Mouse (Mus musculus) neural tube, embryonic 15.5 days (tissue): Measurements from ENCODE around the gene Eri2. TPM values are rescaled to one million over a fixed set of nuclear protein-coding genes. Genes with fewer than 3 reads are reported as not detected.

Experiments used
- ATAC-seq: fragments of 200-750 bp; cut with Nextera tagmentation; 2 replicates; pipeline ENCODE4 v1.8.0; 2017; ENCODE audit warnings: mild to moderate bottlenecking, moderate TSS enrichment, moderate library complexity; ENCODE audit not compliant: low FRiP score
- H3K27ac ChIP-seq: fragments of 300-500 bp; sonication (generic); replicated peaks from 2 replicates; pipeline ENCODE4 v1.5.1; 2015; ENCODE audit warnings: mild to moderate bottlenecking, inconsistent platforms
- H3K27me3 ChIP-seq: fragments of 300-500 bp; sonication (generic); replicated peaks from 2 replicates; pipeline ENCODE4 v1.6.1; 2015; ENCODE audit warnings: inconsistent platforms
- H3K36me3 ChIP-seq: fragments of 300-500 bp; sonication (generic); 2 replicates; pipeline ENCODE4 v1.6.1; 2015; ENCODE audit warnings: inconsistent platforms
- H3K4me1 ChIP-seq: fragments of 300-500 bp; sonication (generic); 2 replicates; pipeline ENCODE4 v1.6.1; 2015; ENCODE audit warnings: inconsistent platforms
- H3K4me2 ChIP-seq: fragments of 300-500 bp; sonication (generic); 2 replicates; pipeline ENCODE4 v1.6.1; 2015; ENCODE audit warnings: inconsistent platforms, mild to moderate bottlenecking, moderate library complexity
- H3K4me3 ChIP-seq: fragments of 300-500 bp; sonication (generic); replicated peaks from 2 replicates; pipeline ENCODE4 v1.5.1; 2015; ENCODE audit warnings: mild to moderate bottlenecking, inconsistent platforms
- H3K9ac ChIP-seq: fragments of 300-500 bp; sonication (generic); replicated peaks from 2 replicates; pipeline ENCODE4 v1.6.1; 2015; ENCODE audit warnings: mild to moderate bottlenecking, inconsistent platforms
- H3K9me3 ChIP-seq: fragments of 300-500 bp; sonication (generic); replicated peaks from 2 replicates; pipeline ENCODE4 v1.6.1; 2016; ENCODE audit warnings: inconsistent platforms
- WGBS: fragments of 180-500 bp; shearing (Covaris S2); methylation state at CpG from one replicate; pipeline ENCODE4 v1.1.7; 2015; ENCODE audit warnings: mixed read lengths; 5-methylcytosine and 5-hydroxymethylcytosine counted together
- polyA plus RNA-seq: library from polyadenylated mRNA; unstranded; fragments of >200 nt; fragmentation: Nextera tagmentation; extraction: Ambion mirVana; gene quantifications from 2 replicates; pipeline ENCODE4 v1.2.1, GENCODE M21; 2015

Gene Eri2
- polyA plus RNA-seq, 1 experiment from 2014 or later = 15.3 TPM

- H3K36me3 ChIP-seq = peaks cover 55% of the 10 kb centered on the region
- no peaks in the 10 kb centered on the region for H3K4me1 ChIP-seq
- no peak overlapping the region for H3K4me3 ChIP-seq
- 98% methylated on average over 5 of the region's 5 CpGs for WGBS
- no peak for ATAC-seq
- no peak overlapping the region for H3K9ac ChIP-seq
- H3K4me2 ChIP-seq = no peak overlapping the region
- H3K27ac ChIP-seq = no peak overlapping the region
- no peaks in the 10 kb centered on the region for H3K9me3 ChIP-seq
- no peaks in the 10 kb centered on the region for H3K27me3 ChIP-seq
Measured at GRCm38 (mm10) chr7:119784908-119785307, 8.9 kb downstream of the Eri2 start.

GRCm38 (mm10) chr7:119783453-119783852 lies 10.4 kb downstream of the Eri2 start:
- peaks cover 42% of the 10 kb centered on the region for H3K36me3 ChIP-seq
- no peak for ATAC-seq
- H3K27ac ChIP-seq = no peak overlapping the region
- 100% methylated on average over 2 of the region's 2 CpGs for WGBS
- no peaks in the 10 kb centered on the region for H3K27me3 ChIP-seq
- H3K4me2 ChIP-seq = no peak overlapping the region
- no peak overlapping the region for H3K9ac ChIP-seq
- H3K4me1 ChIP-seq = no peaks in the 10 kb centered on the region
- H3K9me3 ChIP-seq = no peaks in the 10 kb centered on the region
- H3K4me3 ChIP-seq = no peak overlapping the region

DNA sequence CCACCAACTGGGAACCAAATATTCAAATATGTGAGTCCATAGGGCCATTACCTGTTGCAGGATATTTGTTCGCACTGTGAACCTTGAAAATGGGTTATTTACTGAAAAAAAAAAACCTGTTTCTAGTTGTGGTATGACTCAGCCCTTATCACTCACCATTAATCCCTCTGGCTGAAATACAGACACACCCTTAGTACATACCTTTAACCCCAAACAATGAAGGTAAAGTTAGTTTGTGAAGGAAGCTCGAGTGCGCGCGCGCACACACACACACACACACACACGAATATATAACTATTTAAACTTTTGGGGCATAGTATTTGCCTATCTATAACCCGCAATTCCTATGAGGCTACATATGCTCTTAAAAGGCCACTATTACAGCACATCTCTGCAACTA lies 24.0 kb downstream of the Eri2 start:
- H3K9ac ChIP-seq = no peak overlapping the region
- H3K4me1 ChIP-seq = no peaks in the 10 kb centered on the region
- no peak overlapping the region for H3K27ac ChIP-seq
- H3K4me3 ChIP-seq = no peak overlapping the region
- H3K27me3 ChIP-seq = no peaks in the 10 kb centered on the region
- 93% methylated on average over 8 of the region's 8 CpGs for WGBS
- no peak overlapping the region for H3K4me2 ChIP-seq
- H3K36me3 ChIP-seq = no peaks in the 10 kb centered on the region
- ATAC-seq = no peak
- no peaks in the 10 kb centered on the region for H3K9me3 ChIP-seq

GRCm38 (mm10) chr7:119766996-119767395 lies 26.9 kb downstream of the Eri2 start:
- Histone ChIP-seq H3K4me1 (no peaks in the 10 kb centered on the region), H3K36me3 (no peaks in the 10 kb centered on the region), H3K4me3 (no peak overlapping the region), H3K27me3 (no peaks in the 10 kb centered on the region), H3K27ac (no peak overlapping the region), H3K4me2 (no peak overlapping the region), H3K9me3 (no peaks in the 10 kb centered on the region), H3K9ac (no peak overlapping the region)
- 88% methylated on average over 6 of the region's 6 CpGs for WGBS
- ATAC-seq = no peak

DNA sequence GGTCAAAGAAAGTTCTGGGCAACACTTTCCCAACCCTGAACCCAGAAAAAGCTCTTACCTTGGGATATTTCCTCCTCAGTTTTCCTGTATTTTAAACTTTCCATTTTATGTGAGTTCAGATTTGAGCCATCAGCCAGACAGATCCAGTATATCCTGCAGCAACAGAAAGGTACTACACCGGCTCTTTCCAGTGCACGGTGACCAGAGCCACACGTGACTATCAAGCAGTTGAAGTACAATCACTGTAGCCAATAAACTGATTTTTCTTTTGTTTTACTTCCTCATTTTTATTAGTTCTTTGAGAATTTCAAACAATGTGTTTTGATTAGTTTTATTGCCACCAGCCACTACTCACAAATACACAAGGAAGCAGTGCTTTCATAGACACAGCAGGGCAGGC lies 29.5 kb downstream of the Eri2 start:
- 61% methylated on average over 3 of the region's 3 CpGs for WGBS
- no peaks in the 10 kb centered on the region for H3K9me3 ChIP-seq
- H3K4me1 ChIP-seq = no peaks in the 10 kb centered on the region
- no peaks in the 10 kb centered on the region for H3K36me3 ChIP-seq
- no peak overlapping the region for H3K4me3 ChIP-seq
- ATAC-seq = no peak
- no peak overlapping the region for H3K9ac ChIP-seq
- no peak overlapping the region for H3K4me2 ChIP-seq
- no peaks in the 10 kb centered on the region for H3K27me3 ChIP-seq
- H3K27ac ChIP-seq = no peak overlapping the region

DNA sequence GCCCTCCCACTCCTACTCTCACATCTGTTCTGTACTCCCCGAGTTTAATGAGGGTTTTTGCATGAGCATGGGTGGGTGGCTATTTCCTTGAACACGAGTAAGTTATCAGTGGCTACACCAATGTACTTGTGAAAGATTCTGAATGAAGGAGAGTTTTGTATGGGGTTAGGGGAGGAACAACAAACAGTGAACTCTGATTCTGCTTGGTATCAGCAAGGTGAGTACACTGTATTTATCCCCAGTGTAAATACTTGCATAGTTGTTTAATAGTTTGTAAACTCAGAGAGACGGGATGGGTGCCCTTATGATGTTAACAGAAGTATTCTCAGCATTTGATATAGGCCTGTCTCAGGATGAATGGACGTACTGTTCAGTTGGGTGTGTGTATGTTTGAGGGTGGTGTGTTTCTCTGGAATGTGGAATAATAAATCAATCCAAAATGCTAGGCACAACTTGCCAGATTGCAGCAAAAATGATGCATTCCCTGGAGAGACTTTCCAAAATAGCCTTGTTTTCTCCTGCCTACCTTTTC lies 31.6 kb downstream of the Eri2 start:
- H3K27ac ChIP-seq = no peak overlapping the region
- no peaks in the 10 kb centered on the region for H3K27me3 ChIP-seq
- no peak overlapping the region for H3K4me3 ChIP-seq
- no peaks in the 10 kb centered on the region for H3K36me3 ChIP-seq
- H3K9me3 ChIP-seq = no peaks in the 10 kb centered on the region
- no peak for ATAC-seq
- no peaks in the 10 kb centered on the region for H3K4me1 ChIP-seq
- no peak overlapping the region for H3K9ac ChIP-seq
- WGBS = 77% methylated on average over 4 of the region's 4 CpGs
- no peak overlapping the region for H3K4me2 ChIP-seq

- WGBS = 79% methylated on average over 11 of the region's 11 CpGs
- no peaks in the 10 kb centered on the region for H3K36me3 ChIP-seq
Measured at GRCm38 (mm10) chr7:119760527-119760951, 33.3 kb downstream of the Eri2 start, which contains the start of gene Acsm3. TSS of gene Acsm3 (plus strand) at chr7:119760923.

DNA sequence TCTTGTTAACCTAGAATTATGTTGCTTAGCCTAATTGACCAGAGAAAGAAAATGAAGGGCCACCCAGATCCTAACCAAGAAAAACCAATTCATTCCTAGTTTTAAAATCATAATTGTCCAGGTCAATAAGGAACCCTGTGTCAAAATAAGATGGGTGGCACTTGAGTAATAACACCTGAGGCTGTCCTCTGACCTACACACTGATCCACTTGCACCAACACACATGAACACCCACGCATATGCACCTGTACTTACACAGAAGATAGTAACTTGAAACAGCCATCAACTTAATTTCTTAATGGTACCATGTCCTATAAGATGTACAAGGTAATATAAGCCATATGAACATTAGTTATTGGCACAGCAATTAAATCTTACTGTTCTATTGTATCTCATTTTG lies 40.2 kb downstream of the Eri2 start:
- WGBS = 89% methylated on average over 1 of the region's 1 CpGs

More at GRCm38 (mm10) chr7:119760527-119760951, 33.3 kb downstream of the Eri2 start, which contains the start of gene Acsm3:
- H3K9me3 ChIP-seq = no peaks in the 10 kb centered on the region
- H3K4me1 ChIP-seq = no peaks in the 10 kb centered on the region
- no peak within 1 kb of the TSS for H3K27ac ChIP-seq
- no peak within 1 kb of the TSS for H3K4me2 ChIP-seq
- H3K4me3 ChIP-seq = no peak within 1 kb of the TSS
- H3K27me3 ChIP-seq = no peaks in the 10 kb centered on the region
- no peak within 1 kb of the TSS for H3K9ac ChIP-seq
- ATAC-seq = no peak

GRCm38 (mm10) chr7:119749942-119750341 lies 43.9 kb downstream of the Eri2 start:
- 61% methylated on average over 2 of the region's 2 CpGs for WGBS
- H3K4me2 ChIP-seq = no peak overlapping the region

More for the DNA sequence above, 40.2 kb downstream of the Eri2 start:
- H3K27me3 ChIP-seq = no peaks in the 10 kb centered on the region
- no peaks in the 10 kb centered on the region for H3K4me1 ChIP-seq
- H3K36me3 ChIP-seq = no peaks in the 10 kb centered on the region
- no peak overlapping the region for H3K27ac ChIP-seq
- H3K9ac ChIP-seq = no peak overlapping the region
- H3K4me3 ChIP-seq = no peak overlapping the region
- H3K9me3 ChIP-seq = no peaks in the 10 kb centered on the region
- H3K4me2 ChIP-seq = no peak overlapping the region
- no peak for ATAC-seq

DNA sequence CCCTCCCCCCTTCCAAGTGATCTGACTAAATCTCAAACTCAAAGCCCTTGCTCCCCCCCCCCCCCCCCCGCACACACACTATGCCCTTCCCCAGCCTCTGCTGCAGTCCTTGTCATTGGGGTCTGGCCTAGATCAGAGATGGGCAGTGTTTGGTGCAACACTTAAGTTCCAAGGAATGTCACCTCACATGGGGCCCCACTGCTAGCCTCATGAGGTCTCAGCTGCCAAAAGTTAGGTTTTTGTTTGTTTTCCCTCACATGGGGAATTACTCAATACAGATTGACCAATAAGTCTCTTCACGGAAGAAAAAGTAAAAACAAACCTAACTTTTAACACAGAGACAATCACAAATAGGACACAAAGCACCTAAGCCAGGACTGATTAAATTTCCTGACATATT lies 45.1 kb downstream of the Eri2 start:
- H3K4me3 ChIP-seq = no peak overlapping the region
- no peak overlapping the region for H3K4me2 ChIP-seq
- H3K27me3 ChIP-seq = no peaks in the 10 kb centered on the region
- H3K9ac ChIP-seq = no peak overlapping the region
- no peak for ATAC-seq
- peaks cover 6% of the 10 kb centered on the region for H3K4me1 ChIP-seq
- no peaks in the 10 kb centered on the region for H3K36me3 ChIP-seq
- H3K9me3 ChIP-seq = no peaks in the 10 kb centered on the region
- no peak overlapping the region for H3K27ac ChIP-seq
- 82% methylated on average over 1 of the region's 2 CpGs for WGBS

More at GRCm38 (mm10) chr7:119749942-119750341, 43.9 kb downstream of the Eri2 start:
- no peaks in the 10 kb centered on the region for H3K27me3 ChIP-seq
- ATAC-seq = no peak
- no peaks in the 10 kb centered on the region for H3K9me3 ChIP-seq
- H3K27ac ChIP-seq = no peak overlapping the region
- H3K9ac ChIP-seq = no peak overlapping the region
- H3K4me3 ChIP-seq = no peak overlapping the region
- H3K4me1 ChIP-seq = no peaks in the 10 kb centered on the region
- H3K36me3 ChIP-seq = no peaks in the 10 kb centered on the region

- Histone ChIP-seq H3K27me3 (no peaks in the 10 kb centered on the region), H3K27ac (no peak overlapping the region), H3K4me1 (peaks cover 6% of the 10 kb centered on the region), H3K9me3 (no peaks in the 10 kb centered on the region), H3K4me2 (no peak overlapping the region), H3K36me3 (no peaks in the 10 kb centered on the region), H3K4me3 (no peak overlapping the region), H3K9ac (no peak overlapping the region)
- WGBS = 80% methylated on average over 1 of the region's 1 CpGs
- no peak for ATAC-seq
Measured at GRCm38 (mm10) chr7:119745869-119746268, 48.0 kb downstream of the Eri2 start.

GRCm38 (mm10) chr7:119744321-119744720 lies 49.5 kb downstream of the Eri2 start:
- no peaks in the 10 kb centered on the region for H3K36me3 ChIP-seq
- H3K9ac ChIP-seq = no peak overlapping the region
- H3K27ac ChIP-seq = no peak overlapping the region
- peak overlapping the region; percentile 38 for H3K4me2 ChIP-seq
- WGBS = 8% methylated on average over 34 of the region's 34 CpGs
- no peaks in the 10 kb centered on the region for H3K9me3 ChIP-seq
- H3K4me1 ChIP-seq = peaks cover 6% of the 10 kb centered on the region
- H3K27me3 ChIP-seq = no peaks in the 10 kb centered on the region
- ATAC-seq = no peak
- H3K4me3 ChIP-seq = no peak overlapping the region
